Mouse (Mus musculus) small intestine, adult 2 months (tissue): ENCODE measurements at regions not wholly inside any gene's neighbourhood (a gene's known extent, or its start where the extent isn't known, plus 50 kb on each side); places are given as distances from the start of the nearest gene placed in this dataset.

ENCODE experiments used
- CTCF ChIP-seq: fragments of 200-500 bp; IDR thresholded peaks from 2 replicates; pipeline ENCODE4 v1.5.1; 2012; ENCODE audit warnings: low read depth, mild to moderate bottlenecking, control low read depth, inconsistent platforms, low read length, moderate library complexity, mixed read lengths; ENCODE audit not compliant: insufficient replicate concordance, insufficient read length; ENCODE audit errors: extremely low read depth
- POLR2A ChIP-seq: fragments of 200-500 bp; IDR thresholded peaks from 2 replicates; pipeline ENCODE4 v1.6.1; 2012; ENCODE audit warnings: low read depth, mild to moderate bottlenecking, control low read depth, inconsistent platforms, low read length, moderate library complexity

DNA sequence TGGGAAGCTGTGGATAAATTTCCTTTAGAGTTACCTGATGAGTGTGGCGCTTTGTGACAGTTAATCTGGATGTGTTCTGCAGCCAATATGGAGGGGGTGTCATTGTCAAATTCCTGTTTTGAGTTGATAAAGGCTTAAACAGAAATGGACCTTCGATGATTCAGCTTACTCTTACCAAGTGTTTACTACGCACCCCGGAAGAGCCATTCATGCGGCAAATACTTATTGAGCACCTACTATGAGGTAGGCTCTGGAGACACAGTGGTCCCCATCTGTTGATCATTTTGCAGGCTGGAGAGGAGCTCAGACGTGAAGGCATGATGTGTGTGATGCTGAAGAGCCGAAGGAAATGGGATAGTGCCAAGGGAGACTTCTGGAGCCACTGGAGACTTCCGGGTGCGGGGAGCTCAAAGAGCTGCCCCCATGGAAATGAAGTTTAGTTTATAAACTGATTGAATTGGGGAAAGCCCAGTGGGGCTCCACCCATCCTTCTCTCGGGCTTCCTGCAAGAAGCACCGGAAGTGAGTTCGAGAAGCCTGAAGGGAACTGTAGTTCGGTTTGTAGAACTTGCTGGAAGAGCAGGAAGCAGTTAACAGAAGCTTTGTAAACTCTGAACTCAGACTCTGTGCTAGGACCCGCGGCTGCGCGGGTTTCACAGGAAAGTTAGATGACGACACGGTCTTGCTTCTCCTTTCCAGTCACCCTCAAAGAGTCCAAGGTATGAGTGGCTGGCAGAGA, 187.7 kb downstream of the Katnal1 start:
- TF ChIP-seq CTCF (no peak), POLR2A (no peak; the same call in 1 of the 2 replicates)
